Mouse (Mus musculus) Patski (cell line): Measurements from ENCODE around the gene Ino80d. TPM values are rescaled to one million over a fixed set of nuclear protein-coding genes. Genes with fewer than 3 reads are reported as not detected.
A peak's percentile ranks its signal among the peaks of the same experiment; 100 is the strongest.

Experiments used
- ATAC-seq: fragments of 100-300 bp; one replicate; pipeline ENCODE4 v1.8.0; 2021
- CTCF ChIA-PET: fragments of 350-600 bp; sonication (Branson Sonifier 250); formaldehyde crosslinking; loops from one replicate; lab custom pipeline; 2022; ENCODE audit warnings: inconsistent platforms; lab: Charles Lee
- POLR2A ChIA-PET: fragments of 350-600 bp; sonication (Branson Sonifier 250); formaldehyde crosslinking; loops from one replicate; lab custom pipeline; 2022; ENCODE audit warnings: antibody characterized with exemption, inconsistent platforms; lab: Charles Lee
- DNase-seq: peaks from one replicate; pipeline ENCODE4 v3.0.0-alpha.2; 2011; ENCODE audit warnings: low read depth, low spot score
- H3K27me3 ChIP-seq: fragments of 371-371 bp; one replicate; pipeline ENCODE4 v1.5.1; 2021
- CTCF ChIP-seq: fragments of 100-300 bp; IDR thresholded peaks from one replicate; pipeline ENCODE4 v1.5.1; 2021
- in situ Hi-C: fragments of 300-500 bp; cut with MboI; formaldehyde crosslinking; loops from 3 replicates; pipeline ENCODE4 v1.11.1; 2018; ENCODE audit warnings: low pct_unique_long_range_greater_than_20kb, mixed read lengths
- polyA plus RNA-seq: library from polyadenylated mRNA; unstranded; gene quantifications from one replicate; pipeline ENCODE4 v1.2.3, GENCODE M21; 2021

Ino80d gene
- polyA plus RNA-seq, 1 experiment from 2014 or later = 9.6 TPM

DNA sequence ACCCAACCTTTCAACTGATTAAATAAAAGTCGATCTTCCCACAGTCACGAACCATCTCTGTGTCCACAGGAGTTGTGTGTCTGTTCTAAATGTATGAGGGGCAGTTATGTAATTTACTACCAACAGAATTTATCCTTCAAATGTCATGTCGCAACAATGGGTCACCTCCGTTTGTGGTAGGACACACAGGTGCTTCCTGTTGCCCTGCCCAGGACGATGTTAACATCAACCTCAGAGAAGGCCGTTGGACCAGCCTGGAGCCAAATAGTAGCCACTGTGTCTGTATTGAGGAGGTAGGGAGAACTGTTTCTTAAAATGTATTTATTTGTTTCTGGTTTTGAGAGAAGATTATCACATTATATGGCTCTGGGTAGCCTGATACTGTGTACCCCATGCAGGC, 7.5 kb upstream of the Ino80d start:
- H3K27me3 ChIP-seq = no peaks in the 10 kb centered on the region
- ATAC-seq (no peak), DNase-seq (no peak)
- no peak for TF ChIP-seq CTCF
- CTCF ChIA-PET = no interaction called here
- in situ Hi-C loops = no loop called here
- POLR2A ChIA-PET = no interaction called here

DNA sequence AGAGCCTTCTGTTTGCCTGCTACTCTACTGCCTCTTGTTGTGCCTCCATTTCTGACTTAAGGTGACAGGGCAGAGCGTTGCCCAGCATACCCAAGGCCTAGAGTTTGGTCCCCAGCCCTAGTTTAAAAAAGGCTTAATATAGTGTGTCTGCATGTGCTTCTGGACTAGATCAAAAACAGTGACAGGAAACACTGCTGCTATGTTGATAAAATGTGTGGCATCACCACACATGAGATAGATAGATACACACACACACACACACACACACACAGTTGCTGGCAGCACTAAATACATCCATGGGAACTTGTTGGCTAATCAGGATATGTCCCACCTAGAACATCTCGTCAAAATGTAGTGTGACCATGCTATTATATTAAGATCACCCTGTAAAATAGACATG, 5.9 kb upstream of the Ino80d start:
- no peak for TF ChIP-seq CTCF
- no peak for ATAC-seq
- H3K27me3 ChIP-seq = no peaks in the 10 kb centered on the region
- ChIA-PET CTCF (no interaction called here), POLR2A (no interaction called here)
- in situ Hi-C loops = no loop called here
- no peak for DNase-seq

DNA sequence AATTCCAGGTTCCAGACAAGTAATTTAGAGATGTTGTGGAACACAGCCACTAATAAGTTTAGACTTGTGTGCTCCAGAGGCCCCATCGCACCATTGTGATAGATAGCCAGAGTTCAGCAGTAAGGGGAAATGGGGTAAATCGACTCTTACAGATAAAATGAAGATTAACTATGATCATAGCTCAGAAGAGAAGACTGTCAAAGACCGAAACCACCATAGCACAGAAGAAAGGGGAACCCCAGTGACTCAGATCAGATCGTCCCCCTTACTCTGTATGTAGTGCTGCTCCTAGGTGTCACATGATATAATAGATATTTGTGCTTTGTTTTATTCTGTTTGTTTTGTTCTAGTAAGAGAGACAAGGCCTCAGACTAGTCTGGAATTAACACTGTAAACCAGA, 5.2 kb upstream of the Ino80d start:
- ATAC-seq = no peak
- CTCF ChIA-PET = no interaction called here

DNA sequence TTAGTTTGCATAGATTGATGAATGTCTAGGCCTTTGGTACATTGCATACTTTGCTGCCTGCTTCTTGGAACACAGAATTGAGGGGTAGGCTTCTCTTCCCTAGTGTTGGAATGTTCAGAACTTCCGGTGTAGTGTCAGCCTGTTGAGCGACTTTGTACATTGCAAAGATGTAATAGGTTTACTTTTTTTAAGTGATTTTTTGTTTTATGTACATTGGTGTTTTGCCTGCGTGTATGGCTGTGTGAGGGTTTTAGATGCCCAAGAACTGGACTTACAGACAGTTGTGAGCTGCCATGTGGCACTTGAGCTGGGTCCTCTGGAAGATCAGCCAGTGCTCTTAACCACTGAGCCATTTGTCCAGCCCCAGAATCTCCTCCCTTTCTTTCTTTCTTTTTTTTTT, 1.1 kb upstream of the Ino80d start:
- DNase-seq (no peak), ATAC-seq (no peak)
- no peak for TF ChIP-seq CTCF
- POLR2A ChIA-PET = interaction anchor here (0.6 kb wide), 1 partner anchor 22 kb away, joined by 7 read pairs; no protein-coding TSS in a partner anchor
- no peaks in the 10 kb centered on the region for H3K27me3 ChIP-seq
- in situ Hi-C loops = no loop called here
- CTCF ChIA-PET = no interaction called here

More for the DNA sequence above, 5.2 kb upstream of the Ino80d start:
- in situ Hi-C loops = no loop called here
- TF ChIP-seq CTCF = no peak
- DNase-seq = no peak
- POLR2A ChIA-PET = no interaction called here
- no peaks in the 10 kb centered on the region for H3K27me3 ChIP-seq

DNA sequence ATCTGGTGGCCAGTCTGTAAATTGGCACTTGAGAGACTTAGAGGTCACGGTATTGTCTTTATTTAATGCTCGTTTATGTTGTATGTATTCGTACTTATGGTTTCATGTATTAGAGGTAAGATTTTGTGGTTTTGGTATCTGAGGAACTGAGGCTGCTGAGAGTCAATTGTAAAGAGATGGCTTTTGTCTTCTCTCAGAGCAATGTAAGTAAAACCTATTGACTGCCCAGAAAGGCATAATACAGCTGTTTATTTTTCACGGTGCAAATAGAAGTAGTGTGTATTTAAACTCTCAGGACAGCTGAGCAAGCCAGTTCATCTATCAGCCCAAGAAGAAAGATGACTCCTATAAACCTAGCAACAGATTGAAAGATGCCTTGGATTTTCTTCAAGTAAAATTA, 629 bp upstream of the Ino80d start:
- H3K27me3 ChIP-seq = no peaks in the 10 kb centered on the region
- DNase-seq (no peak), ATAC-seq (no peak)
- in situ Hi-C loops = no loop called here
- TF ChIP-seq CTCF = no peak
- ChIA-PET POLR2A (no interaction called here), CTCF (no interaction called here)

DNA sequence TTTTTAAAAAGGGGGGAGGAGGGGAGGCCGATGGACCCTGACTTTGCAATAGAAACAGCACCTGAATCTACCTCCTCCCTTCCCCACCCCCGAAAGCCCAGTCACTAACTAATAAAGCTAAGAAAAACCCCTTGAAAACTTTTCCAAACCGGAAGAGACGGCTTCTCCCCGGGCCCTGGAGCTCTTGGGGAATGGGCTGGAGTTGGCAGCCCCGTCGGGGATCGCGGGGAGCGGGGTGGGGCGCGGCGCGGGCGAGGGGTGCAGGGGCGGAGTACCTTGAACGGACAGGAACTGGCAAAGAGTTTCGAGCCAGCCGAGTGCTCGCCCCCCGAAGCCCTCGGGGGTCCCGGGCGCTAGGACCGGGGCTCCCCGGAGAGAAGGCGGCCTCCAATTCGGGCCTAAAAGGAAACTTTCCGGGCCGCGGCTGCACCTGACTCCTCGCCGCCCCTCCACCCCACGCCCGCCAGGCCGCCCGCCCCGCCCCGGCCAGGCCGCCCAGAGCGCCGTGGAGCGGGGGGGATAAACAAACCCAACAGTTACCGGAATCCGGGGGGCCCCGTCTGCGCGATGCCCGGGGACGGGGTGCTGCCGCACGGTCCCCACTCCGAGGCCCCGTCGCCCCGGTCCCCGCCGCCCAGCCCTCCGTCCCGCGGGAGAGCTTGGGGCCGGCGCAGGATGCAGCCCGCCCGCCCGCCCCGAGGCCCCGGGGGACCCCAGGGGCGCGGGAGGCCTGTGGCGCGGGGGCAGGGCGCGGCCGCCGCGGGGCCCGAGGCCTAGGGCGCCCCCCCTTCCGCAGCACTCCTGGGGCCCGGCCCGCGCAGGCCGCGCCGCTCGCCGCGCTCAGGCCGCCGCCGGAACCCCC, 962 bp downstream of the Ino80d start:
- DNase-seq = no peak
- no peaks in the 10 kb centered on the region for H3K27me3 ChIP-seq
- TF ChIP-seq CTCF = no peak
- in situ Hi-C loops = no loop called here
- ChIA-PET POLR2A (no interaction called here), CTCF (no interaction called here)
- peak; percentile 55 for ATAC-seq

DNA sequence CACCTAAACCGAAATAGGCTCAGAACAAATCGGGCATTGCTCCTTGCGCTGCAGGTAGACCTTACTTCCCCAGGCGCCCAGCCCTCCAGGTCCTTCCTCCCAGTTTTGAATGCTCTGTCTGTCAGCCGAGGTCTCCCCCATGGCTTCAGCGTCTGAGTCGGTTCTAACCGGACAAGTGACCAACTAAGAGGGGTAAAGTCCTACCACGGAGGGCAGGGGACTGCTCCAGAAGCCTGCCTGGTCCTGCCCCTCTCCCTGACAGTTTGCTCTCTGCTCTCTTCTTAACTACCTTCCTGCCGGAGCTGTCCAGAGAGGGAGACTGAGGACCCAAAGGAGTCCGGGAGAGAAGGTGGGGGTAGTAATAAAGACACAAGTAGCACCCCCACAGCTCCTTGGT, 1.6 kb downstream of the Ino80d start:
- H3K27me3 ChIP-seq = no peaks in the 10 kb centered on the region
- in situ Hi-C loops = no loop called here
- POLR2A ChIA-PET = no interaction called here
- TF ChIP-seq CTCF = no peak
- CTCF ChIA-PET = no interaction called here
- DNase-seq = no peak
- ATAC-seq = no peak

DNA sequence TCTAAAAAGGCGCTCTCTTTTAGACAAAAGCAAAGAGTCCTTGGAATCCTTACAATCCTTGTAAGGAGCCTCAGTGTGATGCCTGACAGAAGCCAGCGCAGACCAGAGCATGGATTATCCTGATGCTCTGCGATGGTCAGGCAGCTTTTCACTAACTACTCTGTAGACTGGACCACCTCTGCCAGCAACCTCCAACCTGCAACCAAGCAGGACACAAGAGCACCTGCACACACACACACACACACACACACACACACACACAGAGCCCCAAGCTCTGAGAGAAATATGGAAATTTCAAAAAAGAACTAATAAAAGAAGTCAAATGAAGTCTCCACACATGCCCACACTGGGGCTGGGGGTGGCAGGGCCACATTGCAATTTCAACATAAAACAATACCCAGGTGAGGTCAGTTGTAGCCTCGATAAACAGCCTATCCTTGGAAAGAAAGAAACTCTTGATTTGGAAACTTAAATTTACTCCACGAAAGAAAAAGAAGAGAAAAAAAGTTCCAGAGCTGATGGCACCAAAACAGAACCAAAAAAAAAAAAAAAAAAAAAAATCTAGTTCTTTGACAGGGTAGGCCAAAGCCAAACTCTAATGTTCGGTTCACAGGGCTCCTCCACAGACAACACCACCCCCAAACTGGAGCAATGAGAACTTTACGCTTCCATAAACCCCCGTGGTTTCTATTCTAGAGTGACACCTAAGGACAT, 2.2 kb downstream of the Ino80d start:
- CTCF ChIA-PET = no interaction called here

DNA sequence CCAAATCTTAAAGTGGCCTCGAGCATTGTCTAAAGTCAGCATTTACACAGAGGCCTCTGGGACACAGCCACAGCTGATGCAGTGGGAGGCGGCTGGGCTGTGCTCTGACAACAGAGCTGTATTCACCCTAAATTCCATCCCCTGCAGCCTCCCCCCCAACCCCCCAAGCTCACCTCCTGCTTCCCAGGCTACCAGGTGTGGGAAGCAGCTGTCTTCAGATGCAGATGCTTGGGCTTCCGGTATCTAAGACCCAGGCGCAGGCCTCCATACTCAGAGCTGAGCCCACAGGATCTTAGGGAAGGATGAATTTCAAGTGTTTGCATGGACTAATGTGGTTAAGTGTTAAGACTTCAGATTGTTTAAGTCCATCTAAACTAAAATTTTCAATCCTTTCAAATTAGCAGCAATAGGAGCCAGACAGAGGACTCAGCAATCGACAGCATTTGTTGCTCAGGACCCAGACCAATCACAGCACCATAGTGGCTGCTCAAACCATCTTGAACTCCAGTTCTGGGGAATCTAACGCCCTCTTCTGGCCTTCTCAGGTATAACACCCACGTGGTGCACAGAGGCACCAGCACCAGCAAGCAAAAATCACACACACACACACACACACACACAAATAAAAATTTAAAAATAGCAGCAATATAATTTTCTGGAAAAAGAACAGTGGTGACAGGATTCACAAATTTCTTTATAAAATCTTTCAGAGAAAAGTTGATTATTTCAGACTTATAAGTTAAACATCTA, 3.8 kb downstream of the Ino80d start:
- TF ChIP-seq CTCF = peak; percentile 66
- in situ Hi-C loops = no loop called here
- CTCF ChIA-PET = no interaction called here
- ATAC-seq (no peak), DNase-seq (no peak)
- H3K27me3 ChIP-seq = no peaks in the 10 kb centered on the region
- POLR2A ChIA-PET = interaction anchor here (0.7 kb wide), 1 partner anchor 32 kb away, joined by 3 read pairs; no protein-coding TSS in a partner anchor

More for the DNA sequence above, 2.2 kb downstream of the Ino80d start:
- no peak for DNase-seq
- POLR2A ChIA-PET = interaction anchor here (0.7 kb wide), 1 partner anchor 1504 kb away, joined by 4 read pairs; no protein-coding TSS in a partner anchor
- in situ Hi-C loops = no loop called here
- TF ChIP-seq CTCF = no peak
- no peaks in the 10 kb centered on the region for H3K27me3 ChIP-seq
- ATAC-seq = no peak

DNA sequence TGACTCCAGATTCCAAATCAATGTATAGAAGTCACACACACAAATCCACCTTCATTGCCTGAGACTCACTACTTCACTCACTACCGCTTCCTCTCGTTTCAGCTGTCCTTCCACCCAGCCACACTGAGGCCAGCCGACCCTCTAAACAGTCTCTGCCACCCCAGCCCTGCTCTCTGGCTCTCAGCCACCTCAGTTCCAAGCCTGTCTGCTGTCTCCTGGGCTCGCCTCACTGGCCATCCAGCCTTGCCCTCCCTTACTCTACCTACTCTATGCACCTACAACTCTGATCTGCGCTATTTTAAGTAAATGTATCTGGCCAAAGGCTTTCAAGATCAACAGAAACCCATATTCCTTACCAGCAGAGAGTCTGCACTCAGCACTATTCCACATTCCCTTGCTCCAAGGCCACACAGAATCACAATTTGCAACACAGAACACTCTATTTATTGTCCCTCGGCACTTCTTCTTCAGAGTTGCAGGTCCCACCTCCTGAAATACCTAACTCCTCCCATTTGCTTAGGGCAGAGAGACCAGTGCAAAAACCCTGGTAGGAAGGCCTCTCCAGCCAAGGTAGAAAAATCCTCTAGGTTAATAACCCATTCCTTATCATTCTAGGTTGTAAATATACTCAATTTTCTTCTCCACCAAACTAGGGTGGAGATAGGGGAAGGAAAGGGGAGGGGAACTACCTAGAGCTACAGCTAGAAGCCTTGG, 6.7 kb downstream of the Ino80d start:
- ATAC-seq (peak; percentile 19), DNase-seq (no peak)
- ChIA-PET CTCF (no interaction called here), POLR2A (no interaction called here)
- H3K27me3 ChIP-seq = no peaks in the 10 kb centered on the region
- in situ Hi-C loops = no loop called here
- TF ChIP-seq CTCF = no peak
